Mouse (Mus musculus) mesoderm, embryonic 11.5 days (tissue): Measurements from ENCODE around the gene Leo1.
"Not testable (repeated sequence)": the region's sequence is repeated elsewhere in the genome, so short reads cannot be mapped to it uniquely, and the experiment has no call there.

Experiments
- DNase-seq: peaks from one replicate; pipeline ENCODE4 v3.0.0-alpha.2; 2012; ENCODE audit warnings: low read depth, low spot score

Leo1 gene

GRCm38 (mm10) chr9:75425796-75426391, 15.4 kb upstream of the Leo1 start:
- DNase-seq = no peak

- no peak for DNase-seq
These were observed 13.7 kb upstream of the Leo1 start for GRCm38 (mm10) chr9:75427366-75428273.

GRCm38 (mm10) chr9:75428274-75428600, 13.1 kb upstream of the Leo1 start:
- DNase-seq = no peak

- no peak for DNase-seq
These were observed 12.3 kb upstream of the Leo1 start for GRCm38 (mm10) chr9:75429040-75429439.

- DNase-seq = no peak
These were observed 11.7 kb upstream of the Leo1 start for GRCm38 (mm10) chr9:75429657-75430056.

GRCm38 (mm10) chr9:75430822-75431621, 10.3 kb upstream of the Leo1 start:
- no peak for DNase-seq

- no peak for DNase-seq
These were observed 8.6 kb upstream of the Leo1 start for GRCm38 (mm10) chr9:75432694-75433093.

GRCm38 (mm10) chr9:75434172-75434793, 7.0 kb upstream of the Leo1 start:
- DNase-seq = peak; percentile 45

- no peak for DNase-seq
These were observed 6.5 kb upstream of the Leo1 start for GRCm38 (mm10) chr9:75434872-75435271.

GRCm38 (mm10) chr9:75435291-75435690, 6.0 kb upstream of the Leo1 start:
- no peak for DNase-seq

GRCm38 (mm10) chr9:75435918-75436317, 5.4 kb upstream of the Leo1 start:
- peak; percentile 85 for DNase-seq

- DNase-seq = peak; percentile 41
These were observed 3.5 kb upstream of the Leo1 start for GRCm38 (mm10) chr9:75437653-75438385.

- DNase-seq = no peak
These were observed 387 bp downstream of the Leo1 start for GRCm38 (mm10) chr9:75441691-75442131.

- no peak for DNase-seq
These were observed 3.7 kb downstream of the Leo1 start for GRCm38 (mm10) chr9:75444981-75445380.

- not testable (repeated sequence) for DNase-seq
These were observed 5.2 kb downstream of the Leo1 start for GRCm38 (mm10) chr9:75446574-75446973.

- no peak for DNase-seq
These were observed 6.7 kb downstream of the Leo1 start for GRCm38 (mm10) chr9:75448021-75448420.

GRCm38 (mm10) chr9:75453994-75454393, 12.7 kb downstream of the Leo1 start:
- DNase-seq = no peak

GRCm38 (mm10) chr9:75455684-75456083, 14.4 kb downstream of the Leo1 start:
- DNase-seq = no peak

GRCm38 (mm10) chr9:75463050-75463660, 21.8 kb downstream of the Leo1 start:
- no peak for DNase-seq

- no peak for DNase-seq
These were observed 24.5 kb downstream of the Leo1 start for GRCm38 (mm10) chr9:75465856-75466255.

- no peak for DNase-seq
These were observed 25.3 kb downstream of the Leo1 start for GRCm38 (mm10) chr9:75466641-75467040.
